Mouse (Mus musculus) testis, adult 2 months (tissue): ENCODE data around the gene Gm13289.
"Not testable (repeated sequence)": the region's sequence is repeated elsewhere in the genome, so short reads cannot be mapped to it uniquely, and the experiment has no call there.

Experiments
- CTCF ChIP-seq: fragments of 200-500 bp; IDR thresholded peaks from 2 replicates; pipeline ENCODE4 v1.5.1; 2012; ENCODE audit warnings: low read depth, mild to moderate bottlenecking, inconsistent platforms, low read length, moderate library complexity; ENCODE audit not compliant: control insufficient read depth, insufficient read depth, insufficient replicate concordance
- POLR2A ChIP-seq: fragments of 200-500 bp; IDR thresholded peaks from 2 replicates; pipeline ENCODE4 v1.6.1; 2012; ENCODE audit warnings: low read depth, mild to moderate bottlenecking, inconsistent platforms, low read length, moderate library complexity; ENCODE audit not compliant: control insufficient read depth

DNA sequence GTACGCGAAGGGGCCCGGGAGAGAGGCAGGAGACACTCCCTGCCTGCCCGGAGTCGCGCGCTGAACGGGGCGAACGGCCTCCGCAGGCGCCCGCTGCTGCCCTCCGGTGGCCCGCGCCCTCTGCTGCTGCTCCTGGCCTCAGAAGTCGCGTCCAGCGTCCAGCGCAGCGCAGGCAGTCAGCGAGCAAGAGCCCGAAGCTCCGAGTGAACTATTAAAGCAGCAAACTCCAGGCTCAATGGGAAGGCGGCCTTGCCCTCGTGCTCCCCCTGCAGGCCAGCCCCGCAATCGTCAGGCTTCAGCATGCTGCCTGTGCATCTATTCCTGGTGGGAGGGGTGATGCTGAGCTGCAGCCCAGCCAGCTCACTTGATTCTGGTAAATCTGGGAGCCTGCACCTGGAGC lies 14.5 kb downstream of the Gm13289 start, which contains the start of gene Gm13278:
- not testable (repeated sequence) for TF ChIP-seq CTCF, POLR2A
